Mouse (Mus musculus): ENCODE measurements at regions not wholly inside any gene's neighbourhood (a gene's known extent, or its start where the extent isn't known, plus 50 kb on each side); places are given as distances from the start of the nearest gene placed in this dataset.
A peak's percentile ranks its signal among the peaks of the same experiment; 100 is the strongest.

DNA sequence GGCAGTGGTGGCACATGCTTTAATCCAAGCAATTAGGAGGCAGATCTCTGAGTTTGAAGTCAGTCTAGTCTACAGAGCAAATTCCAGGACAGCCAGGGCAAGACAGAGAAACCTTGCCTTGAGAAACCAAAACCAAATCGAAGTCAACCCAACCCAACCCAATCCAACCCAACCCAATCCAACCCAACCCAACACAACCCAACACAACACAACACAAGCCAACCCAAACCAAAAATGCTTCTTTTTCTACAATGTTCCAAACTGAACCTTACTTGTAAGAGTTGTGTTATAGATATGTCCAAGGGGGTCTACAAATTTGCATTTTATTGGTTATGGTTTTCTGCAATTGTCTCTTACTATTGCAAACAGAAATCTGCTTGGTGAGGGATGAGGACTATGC, 52.8 kb upstream of the Chodl start:
- DNase-seq = no peak

DNA sequence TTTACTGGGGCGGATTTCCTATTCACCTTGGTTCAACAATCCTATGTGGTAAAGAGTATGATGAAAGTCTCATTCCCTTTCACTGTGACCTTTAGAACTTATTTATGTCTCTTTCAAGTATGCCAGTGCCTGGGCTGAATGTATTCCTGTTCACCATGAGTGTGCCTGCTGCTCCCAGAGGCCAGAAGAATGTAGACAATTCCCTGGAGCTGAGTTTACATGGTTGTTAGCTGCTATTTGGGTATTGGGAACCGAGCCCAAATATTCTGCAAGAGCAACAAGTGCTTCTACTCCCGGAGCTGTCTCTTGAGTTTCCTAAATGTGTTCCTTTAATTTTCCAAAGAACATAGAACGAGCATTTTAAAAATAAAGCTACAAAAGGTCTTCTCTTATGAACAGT, 71.7 kb upstream of the Chodl start:
- no peak for DNase-seq

DNA sequence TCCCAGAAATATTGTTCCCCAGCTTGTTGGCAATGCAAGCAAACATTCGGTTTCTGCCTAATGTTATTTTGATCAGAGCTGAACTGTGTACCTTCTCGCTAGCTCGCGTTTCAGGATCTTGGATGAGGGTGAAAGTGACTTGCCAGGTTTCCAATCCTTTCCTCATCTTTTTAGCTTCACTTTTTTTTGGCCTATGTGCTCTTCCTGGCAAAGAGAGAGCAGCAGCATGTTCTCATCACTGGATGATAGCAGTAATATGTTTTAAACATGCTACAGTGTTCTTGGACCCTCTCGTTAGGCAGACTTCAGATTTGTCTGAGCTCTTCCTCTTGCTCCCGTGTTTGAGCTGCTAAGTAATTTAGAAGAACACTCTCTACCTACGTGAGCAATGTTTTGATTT, 99.8 kb upstream of the Chodl start:
- DNase-seq = no peak

DNA sequence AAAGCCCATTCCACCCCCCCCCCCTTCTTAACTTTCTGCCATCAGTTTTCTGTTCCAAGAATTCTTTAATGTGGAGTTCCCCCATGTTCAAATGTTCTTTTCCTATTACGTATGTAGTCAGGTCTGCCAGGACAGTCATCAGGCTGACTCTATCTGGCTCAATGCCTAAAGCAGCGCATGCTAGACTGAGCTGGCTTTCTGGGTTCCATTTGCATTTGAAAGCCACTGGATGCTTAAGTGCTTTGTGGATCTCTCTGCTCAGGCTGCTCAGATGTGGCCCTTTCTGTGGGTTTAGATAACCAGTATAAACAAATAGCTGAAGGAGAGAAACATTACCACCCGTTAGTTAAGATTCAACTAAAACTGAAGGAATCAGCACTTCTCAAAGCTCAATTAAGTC, 103.0 kb upstream of the Chodl start:
- no peak for DNase-seq

DNA sequence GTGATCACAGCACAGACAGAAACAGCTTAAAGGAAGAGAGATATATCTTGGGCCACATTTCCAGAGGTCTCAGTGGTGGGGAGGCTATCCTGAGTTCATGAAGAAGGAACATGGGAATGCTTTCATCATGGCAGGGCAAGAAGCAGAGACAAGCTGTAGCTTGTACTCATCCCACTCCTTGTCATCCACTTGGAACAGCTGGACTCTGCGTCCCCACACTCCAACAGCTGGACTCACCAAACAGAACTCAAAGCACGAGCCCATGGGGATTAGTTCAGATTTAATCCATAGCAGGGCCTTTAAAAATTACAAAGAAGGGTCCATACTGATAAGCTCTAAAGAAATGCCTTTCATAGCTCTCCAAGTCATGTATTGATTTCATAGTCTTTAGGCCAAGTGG, 140.7 kb upstream of the Chodl start:
- peak; percentile 0 to 2 for DNase-seq

- DNase-seq = no peak
Measured at GRCm38 (mm10) chr16:78759226-78759625, 171.5 kb upstream of the Chodl start.

GRCm38 (mm10) chr16:78737902-78738301, 161.4 kb upstream of the D16Ertd472e start:
- no peak for DNase-seq

GRCm38 (mm10) chr16:78730583-78731501, 154.3 kb upstream of the D16Ertd472e start:
- peak; percentile 25 to 34 for DNase-seq

GRCm38 (mm10) chr16:78725541-78725940, 149.0 kb upstream of the D16Ertd472e start:
- DNase-seq = no peak

GRCm38 (mm10) chr16:78709943-78710342, 133.4 kb upstream of the D16Ertd472e start:
- DNase-seq = no peak

- no peak for DNase-seq
Measured at GRCm38 (mm10) chr16:78707566-78707965, 131.1 kb upstream of the D16Ertd472e start.

GRCm38 (mm10) chr16:78707165-78707564, 130.7 kb upstream of the D16Ertd472e start:
- DNase-seq = no peak

- DNase-seq = no peak
Measured at GRCm38 (mm10) chr16:78697514-78698209, 121.2 kb upstream of the D16Ertd472e start.

DNA sequence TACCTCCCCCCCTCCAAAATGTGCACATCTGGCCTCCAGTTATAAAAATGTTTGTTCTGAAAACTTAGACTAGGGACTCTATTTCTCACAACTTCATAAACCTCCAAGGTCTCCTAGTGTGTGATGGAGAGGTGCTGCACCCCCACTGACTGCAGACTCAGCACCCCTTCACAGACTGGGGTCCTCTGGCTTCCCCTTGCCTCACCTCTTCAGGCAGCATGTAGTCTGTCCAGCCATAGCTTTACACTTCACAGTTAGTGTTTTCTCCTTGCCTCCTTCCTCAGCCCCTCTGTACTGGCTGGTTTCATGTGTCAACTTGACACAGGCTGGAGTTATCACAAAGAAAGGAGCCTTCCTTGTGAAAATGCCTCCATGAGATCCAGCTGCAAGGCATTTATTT, 111.7 kb upstream of the D16Ertd472e start:
- DNase-seq = no peak

- no peak for DNase-seq
Measured at GRCm38 (mm10) chr16:78685160-78685559, 108.7 kb upstream of the D16Ertd472e start.

DNA sequence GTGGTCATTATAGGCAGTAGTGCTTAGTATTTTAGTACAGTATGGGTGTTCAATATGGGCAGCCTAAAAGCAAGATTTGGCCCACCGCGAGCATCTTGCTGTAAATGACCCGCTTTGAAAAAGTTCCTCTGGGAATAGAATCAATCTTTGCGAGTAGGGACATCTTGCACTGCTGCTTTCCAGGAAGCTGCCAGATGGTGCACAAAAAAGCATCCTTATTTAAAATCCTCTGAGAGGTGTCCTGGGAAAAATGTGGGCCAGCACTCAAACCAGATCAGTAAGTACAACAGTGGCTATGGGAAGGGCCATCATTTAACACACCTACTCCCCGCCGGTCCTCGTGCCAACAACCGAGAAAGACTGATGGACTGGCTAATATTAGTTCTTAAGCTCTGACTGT, 107.5 kb upstream of the D16Ertd472e start:
- DNase-seq = no peak

DNA sequence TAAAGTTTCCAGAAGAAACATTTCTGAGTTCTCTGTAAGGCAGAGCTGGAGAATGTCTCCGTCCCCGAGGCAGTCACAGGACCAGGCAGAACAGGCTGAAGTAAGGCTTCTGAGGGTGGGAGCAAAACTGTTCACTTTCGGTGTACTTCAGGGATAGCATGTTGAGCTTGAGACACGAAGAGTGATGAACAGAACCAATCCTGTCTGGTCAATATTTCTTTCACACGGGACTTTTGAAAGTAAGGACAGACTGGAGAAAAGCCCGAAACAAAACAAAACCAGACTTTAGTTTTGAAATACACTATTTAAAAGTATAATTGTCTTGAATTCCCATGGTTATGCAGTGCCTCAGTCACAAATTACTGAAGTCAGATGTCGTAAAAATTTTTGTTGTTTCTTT, 84.6 kb upstream of the D16Ertd472e start:
- no peak for DNase-seq

DNA sequence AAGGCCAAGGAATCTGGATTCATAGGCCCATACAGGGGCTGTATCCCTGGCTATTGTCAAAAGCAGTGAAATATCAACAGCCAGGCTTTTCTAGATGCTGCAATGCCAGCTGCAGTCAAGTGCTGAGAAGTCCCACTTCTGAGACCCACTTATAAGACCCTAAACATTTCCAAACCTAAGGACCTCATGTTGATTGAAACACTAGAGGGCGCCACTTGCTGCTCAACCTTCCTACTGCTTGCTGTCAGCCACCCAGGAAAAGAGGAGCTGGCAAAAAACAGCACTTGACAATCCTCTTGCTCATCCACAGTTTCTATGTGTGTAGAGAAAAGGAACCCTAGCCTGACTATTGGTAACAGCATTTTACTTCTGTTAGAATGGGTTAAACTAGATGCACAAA, 68.2 kb upstream of the D16Ertd472e start:
- DNase-seq = peak; percentile 16 to 35

GRCm38 (mm10) chr16:78641717-78642116, 65.2 kb upstream of the D16Ertd472e start:
- DNase-seq = no peak

DNA sequence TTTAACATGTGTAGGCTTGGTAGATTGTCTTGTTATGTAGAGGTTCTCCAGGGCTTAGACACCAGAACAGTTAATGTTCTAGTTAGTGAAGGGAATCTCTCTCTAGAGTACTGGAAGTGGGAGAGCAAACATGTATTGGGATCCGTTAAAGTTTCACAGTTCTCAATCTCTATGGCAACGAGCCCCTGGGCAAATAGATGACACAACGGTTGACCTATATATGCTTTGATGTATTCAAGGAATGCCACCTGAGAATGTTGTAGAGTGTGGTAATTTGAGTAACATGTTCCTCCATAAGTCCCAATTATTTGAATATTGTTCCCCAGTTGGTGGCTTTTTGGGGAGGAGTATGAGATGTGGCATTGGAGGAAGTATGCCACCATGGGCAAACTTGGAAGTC, 64.7 kb upstream of the D16Ertd472e start:
- DNase-seq = no peak

GRCm38 (mm10) chr16:78637452-78637851, 60.9 kb upstream of the D16Ertd472e start:
- DNase-seq = no peak

- peak; percentile 48 to 58 for DNase-seq
Measured at GRCm38 (mm10) chr16:78637015-78637414, 60.5 kb upstream of the D16Ertd472e start.

DNA sequence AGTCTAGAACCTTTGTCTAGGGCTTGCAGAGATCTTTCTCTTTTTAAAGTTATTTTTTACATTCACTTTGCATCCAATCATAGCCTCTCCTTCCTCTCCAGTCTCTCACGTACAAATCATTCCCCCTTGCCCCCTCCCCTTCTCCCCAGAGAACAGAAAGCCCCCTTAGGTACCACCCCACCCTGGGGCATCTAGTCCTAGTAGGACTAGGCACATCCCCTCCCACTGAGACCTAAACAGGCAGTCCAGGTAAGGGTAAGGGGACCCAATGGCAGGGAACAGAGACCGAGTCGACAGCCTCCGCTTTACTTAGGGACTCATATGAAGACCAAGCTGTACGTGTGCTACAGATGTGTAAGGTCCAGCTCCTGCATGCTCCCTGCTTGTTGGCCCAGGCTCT, 59.3 kb upstream of the D16Ertd472e start:
- no peak for DNase-seq

DNA sequence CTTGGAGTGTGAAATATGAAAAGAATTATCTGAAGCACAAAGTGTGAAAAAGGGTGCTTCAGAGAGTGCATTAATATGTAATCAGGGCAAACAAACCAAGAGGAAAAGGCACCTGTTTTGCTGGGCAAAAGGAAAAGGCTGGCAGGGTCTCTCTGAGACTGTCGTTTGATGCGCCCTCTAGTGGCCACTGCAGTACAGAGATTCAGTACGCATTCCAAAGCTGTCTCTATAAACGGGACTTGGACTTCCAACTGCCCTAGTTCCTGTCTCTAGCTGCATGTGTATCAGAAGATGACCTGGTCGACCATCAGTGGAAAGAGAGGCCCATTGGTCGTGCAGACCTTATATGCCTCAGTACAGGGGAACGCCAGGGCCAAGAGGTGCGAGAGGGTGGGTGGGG, 58.7 kb upstream of the D16Ertd472e start:
- peak; percentile 84 to 85 for DNase-seq
